8 mouse cellular contexts compared by ENCODE assay signal in the genomic region with DNA sequence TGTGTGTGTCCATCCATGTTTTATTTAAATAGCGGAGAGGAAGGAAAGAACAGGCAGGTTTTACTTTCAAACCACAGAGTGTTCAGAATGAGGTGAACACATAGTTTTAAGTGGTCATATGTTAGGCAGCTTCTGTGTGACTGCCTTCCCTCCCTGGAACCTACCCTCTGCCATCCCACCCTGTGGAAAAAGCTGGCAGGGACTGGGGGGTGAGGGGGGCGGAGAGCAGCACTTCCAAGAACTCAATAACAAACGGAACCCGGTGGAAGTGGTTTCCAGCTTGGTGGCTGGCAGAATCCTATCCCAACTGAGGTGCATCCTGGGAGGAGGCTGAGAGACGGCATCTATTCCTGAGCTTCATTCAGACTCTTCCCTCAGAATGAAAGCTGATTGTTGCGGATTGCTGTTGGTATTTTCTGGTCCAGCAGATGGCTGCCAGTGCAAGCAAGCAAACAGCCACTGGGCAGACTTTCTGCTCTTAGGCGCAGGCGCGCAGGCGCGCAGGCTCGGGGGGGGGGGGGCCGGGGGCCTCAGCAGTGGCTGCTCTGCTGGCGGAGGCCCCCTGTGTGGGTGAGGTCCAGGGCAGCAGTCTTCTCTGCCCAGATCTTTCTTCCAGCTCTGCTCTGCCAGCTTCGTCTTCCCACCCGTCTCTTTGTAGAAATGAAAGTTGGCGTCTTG. TPM values are rescaled to one million over a fixed set of nuclear protein-coding genes. Genes with fewer than 3 reads are reported as not detected.
DNase-seq lines count a peak whose midpoint lies in the region; ATAC-seq and TF ChIP-seq lines count a peak whose summit lies in the region.

No protein-coding gene starts in this region.

- peak; percentile 48 for TF ChIP-seq POLR2A in olfactory bulb, adult 2 months (IDR thresholded peaks at IDR 0.05; ENCODE audit: insufficient read depth, low read depth, low read length)

- peak overlapping the region; percentile 28 for H3K4me3 ChIP-seq in embryonic facial prominence, embryonic 13.5 days
- H3K4me3 ChIP-seq in hindbrain, embryonic 11.5 days (ENCODE audit: low read depth, low read length) = peak overlapping the region; percentile 12; the same call in 1 of the 2 replicates
- peak overlapping the region; percentile 45 for H3K4me3 ChIP-seq in lung, embryonic 16.5 days (ENCODE audit: low read length)
- peak overlapping the region; percentile 36 for H3K4me3 ChIP-seq in olfactory bulb, adult 2 months (ENCODE audit: insufficient read depth, low read depth, low read length)

- DNase-seq in B cell, adult 2 months = peak; percentile 46 to 50
- peak; percentile 79 for DNase-seq in adrenal gland, postnatal 14 days
- peak; percentile 64 for DNase-seq in hindbrain, embryonic 11.5 days (ENCODE audit: low spot score)
- peak; percentile 42 to 53 for DNase-seq in layer of hippocampus, adult 8-10 months (ENCODE audit: low spot score in 2 of 2)
- DNase-seq in testis, postnatal 14 days (ENCODE audit: low spot score) = no peak

- peak; percentile 32; the same call in 1 of the 2 replicates for TF ChIP-seq CTCF in olfactory bulb, adult 2 months (IDR thresholded peaks at IDR 0.05; ENCODE audit: insufficient read depth, low read depth, low read length)

- peaks cover 20% of the 10 kb centered on the region for H3K4me1 ChIP-seq in embryonic facial prominence, embryonic 13.5 days
- H3K4me1 ChIP-seq in hindbrain, embryonic 11.5 days (replicated peaks; ENCODE audit: control insufficient read depth, insufficient read depth, low read length) = no peaks in the 10 kb centered on the region
- H3K4me1 ChIP-seq in lung, embryonic 16.5 days (replicated peaks; ENCODE audit: control insufficient read depth, insufficient read depth, low read length) = no peaks in the 10 kb centered on the region; the same call in 1 of the 2 replicates
- peaks cover 8% of the 10 kb centered on the region; the same call in 1 of the 2 replicates for H3K4me1 ChIP-seq in olfactory bulb, adult 2 months (ENCODE audit: control insufficient read depth, insufficient read depth, low read length)

- H3K36me3 ChIP-seq in embryonic facial prominence, embryonic 13.5 days = no peaks in the 10 kb centered on the region
- H3K36me3 ChIP-seq in hindbrain, embryonic 11.5 days (ENCODE audit: control insufficient read depth, insufficient read depth, low read length) = no peaks in the 10 kb centered on the region
- no peaks in the 10 kb centered on the region for H3K36me3 ChIP-seq in lung, embryonic 16.5 days (ENCODE audit: control insufficient read depth, insufficient read depth, low read length)

- ATAC-seq in embryonic facial prominence, embryonic 13.5 days (ENCODE audit: insufficient number of reproducible peaks, insufficient read depth, low FRiP score, low TSS enrichment, low read depth) = peak; percentile 81
- peak; percentile 76 for ATAC-seq in hindbrain, embryonic 11.5 days (ENCODE audit: low FRiP score)
- ATAC-seq in lung, embryonic 16.5 days (ENCODE audit: low read depth) = peak; percentile 88

- H3K27me3 ChIP-seq in embryonic facial prominence, embryonic 13.5 days = no peaks in the 10 kb centered on the region
- H3K27me3 ChIP-seq in hindbrain, embryonic 11.5 days (ENCODE audit: control insufficient read depth, insufficient read depth, low read length) = no peaks in the 10 kb centered on the region
- H3K27me3 ChIP-seq in lung, embryonic 16.5 days (ENCODE audit: control insufficient read depth, insufficient read depth, low read depth, low read length) = no peaks in the 10 kb centered on the region

- peak overlapping the region; percentile 83 for H3K27ac ChIP-seq in embryonic facial prominence, embryonic 13.5 days
- peak overlapping the region; percentile 47 for H3K27ac ChIP-seq in hindbrain, embryonic 11.5 days (ENCODE audit: low read depth, low read length)
- no peak overlapping the region for H3K27ac ChIP-seq in lung, embryonic 16.5 days (ENCODE audit: low read length)
- no peak overlapping the region for H3K27ac ChIP-seq in olfactory bulb, adult 2 months (ENCODE audit: insufficient read depth, low read depth, low read length)

- WGBS in embryonic facial prominence, embryonic 13.5 days = 23% methylated on average over 17 of the region's 17 CpGs
- 32% methylated on average over 17 of the region's 17 CpGs for WGBS in hindbrain, embryonic 11.5 days
- WGBS in lung, embryonic 16.5 days = 38% methylated on average over 17 of the region's 17 CpGs
- 18% methylated on average over 17 of the region's 17 CpGs for WGBS in olfactory bulb, adult 2 months

- no peaks in the 10 kb centered on the region for H3K9me3 ChIP-seq in embryonic facial prominence, embryonic 13.5 days
- no peaks in the 10 kb centered on the region for H3K9me3 ChIP-seq in hindbrain, embryonic 11.5 days (ENCODE audit: control insufficient read depth, low read length)
- H3K9me3 ChIP-seq in lung, embryonic 16.5 days (ENCODE audit: control insufficient read depth, low read length) = no peaks in the 10 kb centered on the region

- peak overlapping the region; percentile 54 for H3K4me2 ChIP-seq in embryonic facial prominence, embryonic 13.5 days
- no peak overlapping the region; the same call in 1 of the 2 replicates for H3K4me2 ChIP-seq in hindbrain, embryonic 11.5 days (replicated peaks; ENCODE audit: low read depth, low read length)
- H3K4me2 ChIP-seq in lung, embryonic 16.5 days (ENCODE audit: low read depth, low read length) = peak overlapping the region; percentile 61

- H3K9ac ChIP-seq in embryonic facial prominence, embryonic 13.5 days = peak overlapping the region; percentile 58
- peak overlapping the region; percentile 44; the same call in 1 of the 2 replicates for H3K9ac ChIP-seq in hindbrain, embryonic 11.5 days (ENCODE audit: low read depth, low read length)
- peak overlapping the region; percentile 63 for H3K9ac ChIP-seq in lung, embryonic 16.5 days (ENCODE audit: low read length)

RNA-seq across cellular contexts. Expression of a gene that starts 14.3 kb away (rescaled TPM):
- 4.7 and 4.9 TPM in 2 replicates for total RNA-seq in adrenal gland, postnatal 14 days (2021)
- 1.6 and 2.1 TPM in 2 replicates for polyA plus RNA-seq in embryonic facial prominence, embryonic 13.5 days (2015; fragmentation: Nextera tagmentation; extraction: Ambion mirVana)
- polyA plus RNA-seq in hindbrain, embryonic 11.5 days (2014; fragmentation: Nextera tagmentation; extraction: Ambion mirVana) = 0.89 and 1.0 TPM in 2 replicates
- 1 to 10 TPM in 1 of 4 experiments, under 1 TPM in 3; 0.31 to 1.3 (median 0.49) TPM for total RNA-seq in layer of hippocampus, adult 8-10 months (2022)
- polyA plus RNA-seq in lung, embryonic 16.5 days (2015; fragmentation: Nextera tagmentation; extraction: Ambion mirVana) = 8.9 and 9.1 TPM in 2 replicates
- not detected in 2 replicates for polyA plus RNA-seq in olfactory bulb, adult 2 months (2012; ENCODE audit: insufficient read depth, insufficient read length, low replicate concordance, missing spikeins)

RNA-seq across cellular contexts. Expression of a gene that starts 29.5 kb away (rescaled TPM):
- total RNA-seq in adrenal gland, postnatal 14 days (2021) = not detected in 2 replicates
- not detected in 2 replicates for polyA plus RNA-seq in embryonic facial prominence, embryonic 13.5 days (2015; fragmentation: Nextera tagmentation; extraction: Ambion mirVana)
- not detected in 2 replicates for polyA plus RNA-seq in hindbrain, embryonic 11.5 days (2014; fragmentation: Nextera tagmentation; extraction: Ambion mirVana)
- total RNA-seq in layer of hippocampus, adult 8-10 months (2022) = 1 to 10 TPM in 2 of 4 experiments, not detected in 2; 1.1 to 4.7 TPM
- 0.55 TPM in 1 of 2 replicates, not detected in the other for polyA plus RNA-seq in lung, embryonic 16.5 days (2015; fragmentation: Nextera tagmentation; extraction: Ambion mirVana)
- polyA plus RNA-seq in olfactory bulb, adult 2 months (2012; ENCODE audit: insufficient read depth, insufficient read length, low replicate concordance, missing spikeins) = not detected in 2 replicates

RNA-seq across cellular contexts. Expression of a gene that starts 29.5 kb away (rescaled TPM):
- 474 and 521 TPM in 2 replicates for total RNA-seq in adrenal gland, postnatal 14 days (2021)
- 104 and 105 TPM in 2 replicates for polyA plus RNA-seq in embryonic facial prominence, embryonic 13.5 days (2015; fragmentation: Nextera tagmentation; extraction: Ambion mirVana)
- 121 and 122 TPM in 2 replicates for polyA plus RNA-seq in hindbrain, embryonic 11.5 days (2014; fragmentation: Nextera tagmentation; extraction: Ambion mirVana)
- 100 to 1,000 TPM in 2 of 4 experiments, 10 to 100 TPM in 2; 88.2 to 142 (median 116) TPM for total RNA-seq in layer of hippocampus, adult 8-10 months (2022)
- 142 and 143 TPM in 2 replicates for polyA plus RNA-seq in lung, embryonic 16.5 days (2015; fragmentation: Nextera tagmentation; extraction: Ambion mirVana)
- not detected in 2 replicates for polyA plus RNA-seq in olfactory bulb, adult 2 months (2012; ENCODE audit: insufficient read depth, insufficient read length, low replicate concordance, missing spikeins)

RNA-seq across cellular contexts. Expression of a gene that starts 34.4 kb away (rescaled TPM):
- total RNA-seq in adrenal gland, postnatal 14 days (2021) = 0.48 and 0.53 TPM in 2 replicates
- polyA plus RNA-seq in embryonic facial prominence, embryonic 13.5 days (2015; fragmentation: Nextera tagmentation; extraction: Ambion mirVana) = 0.08 and 0.52 TPM in 2 replicates
- polyA plus RNA-seq in hindbrain, embryonic 11.5 days (2014; fragmentation: Nextera tagmentation; extraction: Ambion mirVana) = 1.3 and 1.5 TPM in 2 replicates
- 1 to 10 TPM; 1.3 to 2.0 (median 1.6) TPM for total RNA-seq in layer of hippocampus, adult 8-10 months (2022)
- polyA plus RNA-seq in lung, embryonic 16.5 days (2015; fragmentation: Nextera tagmentation; extraction: Ambion mirVana) = 1.9 and 2.6 TPM in 2 replicates
- not detected in 2 replicates for polyA plus RNA-seq in olfactory bulb, adult 2 months (2012; ENCODE audit: insufficient read depth, insufficient read length, low replicate concordance, missing spikeins)

RNA-seq across cellular contexts. Expression of a gene that starts 56.6 kb away (rescaled TPM):
- total RNA-seq in adrenal gland, postnatal 14 days (2021) = 21.4 and 27.2 TPM in 2 replicates
- polyA plus RNA-seq in embryonic facial prominence, embryonic 13.5 days (2015; fragmentation: Nextera tagmentation; extraction: Ambion mirVana) = 0.20 and 0.69 TPM in 2 replicates
- 0.14 and 0.28 TPM in 2 replicates for polyA plus RNA-seq in hindbrain, embryonic 11.5 days (2014; fragmentation: Nextera tagmentation; extraction: Ambion mirVana)
- 1 to 10 TPM in 2 of 4 experiments, under 1 TPM in 2; 0.72 to 1.8 (median 1.1) TPM for total RNA-seq in layer of hippocampus, adult 8-10 months (2022)
- 0.31 and 1.3 TPM in 2 replicates for polyA plus RNA-seq in lung, embryonic 16.5 days (2015; fragmentation: Nextera tagmentation; extraction: Ambion mirVana)
- not detected in 2 replicates for polyA plus RNA-seq in olfactory bulb, adult 2 months (2012; ENCODE audit: insufficient read depth, insufficient read length, low replicate concordance, missing spikeins)

Comparison
In these comparisons a context has a peak if more than half of its experiments do, and no peak if none do; other contexts are left out.
1. H3K27ac ChIP-seq: peak in embryonic facial prominence, embryonic 13.5 days (single experiment) and hindbrain, embryonic 11.5 days (single experiment); none in lung, embryonic 16.5 days (single experiment) and olfactory bulb, adult 2 months (single experiment).
2. RNA of a gene that starts 29.5 kb away (polyA plus RNA-seq): 142 to 143 TPM in lung, embryonic 16.5 days, 121 to 122 TPM in hindbrain, embryonic 11.5 days and 104 to 105 TPM in embryonic facial prominence, embryonic 13.5 days; not detected in olfactory bulb, adult 2 months; every median in the first group is over 100 times any median in the second.
3. Peak in every context shown above with its lines, with median percentiles within 50 percentile points of each other: ATAC-seq, H3K4me3 ChIP-seq and H3K9ac ChIP-seq.